Mouse (Mus musculus): ENCODE measurements at regions not wholly inside any gene's neighbourhood (a gene's known extent, or its start where the extent isn't known, plus 50 kb on each side); places are given as distances from the start of the nearest gene placed in this dataset.
A peak's percentile ranks its signal among the peaks of the same experiment; 100 is the strongest.

GRCm38 (mm10) chr12:26126260-26126659, 288.8 kb downstream of the Rnf144a start:
- DNase-seq (ENCODE audit: low spot score in 2 of 2): no peak
- TF ChIP-seq CTCF (conservative IDR thresholded peaks at IDR 0.05): no peak
- Histone ChIP-seq H3K27ac (peak overlapping the region; percentile 28; the same call in 1 of the 2 replicates), H3K4me3 (no peak overlapping the region)

- DNase-seq (ENCODE audit: low spot score in 2 of 2): no peak
- Histone ChIP-seq H3K4me3 (no peak overlapping the region), H3K27ac (no peak overlapping the region)
- no peak for TF ChIP-seq CTCF (conservative IDR thresholded peaks at IDR 0.05)
Measured at GRCm38 (mm10) chr12:26124211-26124610, 290.8 kb downstream of the Rnf144a start.

- DNase-seq (ENCODE audit: low spot score in 2 of 2): peak; percentile 10 to 21
- peak overlapping the region; percentile 71 for H3K27ac ChIP-seq
- TF ChIP-seq CTCF (conservative IDR thresholded peaks at IDR 0.05): no peak
- no peak overlapping the region for H3K4me3 ChIP-seq
Measured at GRCm38 (mm10) chr12:26115339-26115912, 299.6 kb downstream of the Rnf144a start.

- no peak overlapping the region for H3K4me3 ChIP-seq
- peak; percentile 40 to 44 for DNase-seq (ENCODE audit: low spot score in 2 of 2)
- peak overlapping the region; percentile 52 for H3K27ac ChIP-seq
- no peak for TF ChIP-seq CTCF (conservative IDR thresholded peaks at IDR 0.05)
Measured at GRCm38 (mm10) chr12:26112166-26113019, 302.7 kb downstream of the Rnf144a start.

GRCm38 (mm10) chr12:26109866-26110265, 305.2 kb downstream of the Rnf144a start:
- Histone ChIP-seq H3K27ac (no peak overlapping the region), H3K4me3 (no peak overlapping the region)
- DNase-seq (ENCODE audit: low spot score in 2 of 2): no peak
- no peak for TF ChIP-seq CTCF (conservative IDR thresholded peaks at IDR 0.05)

- H3K4me3 ChIP-seq: no peak overlapping the region
- no peak overlapping the region for H3K27ac ChIP-seq
- no peak for DNase-seq (ENCODE audit: low spot score in 2 of 2)
- no peak for TF ChIP-seq CTCF (conservative IDR thresholded peaks at IDR 0.05)
Measured at GRCm38 (mm10) chr12:26104372-26104771, 310.7 kb downstream of the Rnf144a start.

- TF ChIP-seq CTCF (conservative IDR thresholded peaks at IDR 0.05): no peak
- DNase-seq (ENCODE audit: low spot score in 2 of 2): no peak
Measured at GRCm38 (mm10) chr12:26102384-26102783, 312.7 kb downstream of the Rnf144a start.

GRCm38 (mm10) chr12:26100140-26100539, 314.9 kb downstream of the Rnf144a start:
- H3K27ac ChIP-seq: no peak overlapping the region
- TF ChIP-seq CTCF (conservative IDR thresholded peaks at IDR 0.05): no peak
- no peak overlapping the region for H3K4me3 ChIP-seq
- no peak for DNase-seq (ENCODE audit: low spot score in 2 of 2)

More at GRCm38 (mm10) chr12:26102384-26102783, 312.7 kb downstream of the Rnf144a start:
- Histone ChIP-seq H3K4me3 (no peak overlapping the region), H3K27ac (no peak overlapping the region)

- no peak for TF ChIP-seq CTCF (conservative IDR thresholded peaks at IDR 0.05)
- DNase-seq (ENCODE audit: low spot score in 2 of 2): no peak
- Histone ChIP-seq H3K27ac (no peak overlapping the region), H3K4me3 (no peak overlapping the region)
Measured at GRCm38 (mm10) chr12:26099176-26099575, 315.9 kb downstream of the Rnf144a start.

GRCm38 (mm10) chr12:26092311-26092710, 322.7 kb downstream of the Rnf144a start:
- no peak for TF ChIP-seq CTCF (conservative IDR thresholded peaks at IDR 0.05)
- DNase-seq (ENCODE audit: low spot score in 2 of 2): no peak
- peak overlapping the region; percentile 41; the same call in 1 of the 2 replicates for H3K27ac ChIP-seq
- H3K4me3 ChIP-seq: no peak overlapping the region

- DNase-seq (ENCODE audit: low spot score in 2 of 2): peak in 1 of 2 experiments; percentile 33
- TF ChIP-seq CTCF (conservative IDR thresholded peaks at IDR 0.05): no peak
- peak overlapping the region; percentile 41; the same call in 1 of the 2 replicates for H3K27ac ChIP-seq
- H3K4me3 ChIP-seq: no peak overlapping the region
Measured at GRCm38 (mm10) chr12:26091865-26092264, 323.2 kb downstream of the Rnf144a start.

- no peak for TF ChIP-seq CTCF (conservative IDR thresholded peaks at IDR 0.05)
- H3K27ac ChIP-seq: peak overlapping the region; percentile 41; the same call in 1 of the 2 replicates
- DNase-seq (ENCODE audit: low spot score in 2 of 2): no peak
- no peak overlapping the region for H3K4me3 ChIP-seq
Measured at GRCm38 (mm10) chr12:26088389-26088788, 326.7 kb downstream of the Rnf144a start.

- DNase-seq (ENCODE audit: low spot score in 2 of 2): peak; percentile 52 to 62
- Histone ChIP-seq H3K27ac (no peak overlapping the region), H3K4me3 (no peak overlapping the region)
- TF ChIP-seq CTCF (conservative IDR thresholded peaks at IDR 0.05): no peak
Measured at GRCm38 (mm10) chr12:26086923-26087322, 328.1 kb downstream of the Rnf144a start.
